Mouse (Mus musculus): Measurements from ENCODE around the gene Lyl1.

DNA sequence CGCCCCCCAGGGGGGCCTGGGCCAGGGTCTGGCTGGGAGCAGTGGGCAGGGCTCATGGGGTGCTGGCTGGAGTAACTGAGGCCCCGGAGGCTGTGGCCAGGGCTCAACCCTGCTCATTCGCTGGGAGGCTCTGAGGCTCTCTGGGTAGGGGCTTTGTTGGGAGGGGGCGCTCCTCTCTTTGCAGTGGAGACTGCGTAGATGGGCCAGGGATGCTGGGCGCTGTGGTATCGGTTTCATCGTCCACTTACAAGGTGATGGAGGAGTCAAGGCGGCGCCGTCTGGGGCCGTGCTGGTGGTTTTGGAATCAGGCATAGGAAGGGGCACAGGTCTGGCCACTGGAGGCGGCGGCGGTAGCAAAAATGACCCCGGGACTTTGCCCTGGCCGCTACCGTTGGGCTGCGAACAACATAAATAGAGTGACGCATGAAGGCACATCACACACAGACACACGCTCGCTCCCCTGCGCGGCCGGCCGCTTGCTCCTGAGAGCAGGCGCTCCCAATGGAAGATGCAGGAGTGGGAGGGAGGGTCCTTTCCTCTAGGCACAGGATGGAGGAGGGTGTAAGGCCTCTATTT lies 14.7 kb downstream of the Lyl1 start:
- TF ChIP-seq CTCF (IDR thresholded peaks at IDR 0.05; ENCODE audit: low read depth): no peak
- no peak for TF ChIP-seq EP300 (IDR thresholded peaks at IDR 0.05; ENCODE audit: low read depth)
